Mouse (Mus musculus): ENCODE data around the gene Gm3839.
"Not testable (repeated sequence)": the region's sequence is repeated elsewhere in the genome, so short reads cannot be mapped to it uniquely, and the experiment has no call there.

Gene Gm3839

GRCm38 (mm10) chr14:11356626-11357025 lies at the start of gene Gm3839:
TSS of gene Gm3839 (minus strand) at chr14:11356726.
- DNase-seq (ENCODE audit: low spot score): not testable (repeated sequence)

GRCm38 (mm10) chr14:11405661-11406060 lies 49.1 kb upstream of the Gm3839 start:
- DNase-seq (ENCODE audit: low spot score): no peak

DNA sequence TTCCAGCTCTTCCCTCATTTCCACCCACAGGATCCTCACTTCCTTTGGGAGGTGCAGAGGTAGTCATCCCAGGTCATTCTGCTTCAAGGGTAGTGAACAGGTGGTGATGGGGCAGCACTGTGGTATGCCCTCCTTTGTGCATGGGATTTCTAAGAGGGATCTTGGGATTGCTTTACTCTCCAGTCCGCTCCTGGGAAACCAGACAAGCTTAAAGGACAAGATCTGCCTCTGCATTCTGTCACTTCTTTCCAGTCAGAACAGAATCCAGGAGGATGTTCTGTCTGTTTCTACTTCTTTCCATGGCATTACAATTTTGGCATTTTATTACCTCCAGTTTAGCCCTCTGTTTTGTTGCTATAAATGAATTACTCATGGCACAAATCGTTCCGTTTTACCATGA lies 21.3 kb upstream of the Gm3839 start:
- DNase-seq (ENCODE audit: low spot score): no peak

DNA sequence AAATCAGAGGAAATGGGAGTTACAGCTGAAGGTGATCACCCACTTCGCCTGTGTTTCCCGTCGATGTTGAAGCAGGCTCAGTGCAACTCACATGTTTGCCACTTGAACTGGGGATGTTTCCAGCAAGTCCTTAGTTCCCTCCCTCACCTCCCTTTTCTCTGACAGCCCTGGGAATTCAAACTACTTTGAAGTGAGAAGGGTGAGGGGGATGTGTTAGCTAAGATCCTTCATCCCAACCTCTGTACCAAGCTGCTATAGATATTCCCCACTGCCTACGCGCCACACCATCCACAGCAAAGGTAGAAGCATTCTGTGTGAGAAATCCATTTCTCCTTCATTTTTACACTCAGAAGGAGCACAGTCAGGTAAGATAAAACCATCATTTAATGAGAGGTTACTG lies 18.7 kb upstream of the Gm3839 start:
- no peak for DNase-seq (ENCODE audit: low spot score)

GRCm38 (mm10) chr14:11346086-11346485 lies 10.4 kb downstream of the Gm3839 start:
- DNase-seq (ENCODE audit: low spot score): no peak

- DNase-seq (ENCODE audit: low spot score): no peak
These were observed 26.5 kb downstream of the Gm3839 start for GRCm38 (mm10) chr14:11329993-11330392.

GRCm38 (mm10) chr14:11307079-11307478 lies 49.4 kb downstream of the Gm3839 start:
- no peak for DNase-seq (ENCODE audit: low spot score)

GRCm38 (mm10) chr14:11287956-11288355 lies 68.6 kb downstream of the Gm3839 start:
- not testable (repeated sequence) for DNase-seq (ENCODE audit: low spot score)

DNA sequence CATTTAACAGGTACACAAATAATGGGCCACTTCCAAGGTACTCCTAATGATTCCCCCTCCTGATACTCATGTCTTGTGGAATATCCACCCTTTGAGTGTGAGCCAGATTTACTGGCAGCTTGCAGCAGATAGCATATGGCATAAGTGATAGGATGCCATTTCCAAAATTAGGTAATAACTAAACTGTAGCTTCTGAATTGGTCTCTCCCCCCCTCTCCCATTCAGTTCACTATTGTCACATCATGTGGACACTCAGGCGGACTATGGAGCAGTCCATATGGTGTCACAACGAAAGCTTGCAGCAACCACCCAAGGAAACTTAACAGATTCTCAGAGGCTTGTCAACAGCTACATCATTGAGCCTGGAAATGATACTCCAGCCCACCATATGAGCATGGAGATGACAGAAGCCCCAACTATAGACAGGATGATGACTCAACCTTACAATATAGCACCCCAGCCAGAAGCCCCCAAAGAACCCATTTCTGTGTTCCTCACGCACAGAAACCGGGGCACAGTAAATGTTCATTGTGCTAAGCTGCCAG lies 99.3 kb downstream of the Gm3839 start:
- DNase-seq (ENCODE audit: low spot score): no peak

DNA sequence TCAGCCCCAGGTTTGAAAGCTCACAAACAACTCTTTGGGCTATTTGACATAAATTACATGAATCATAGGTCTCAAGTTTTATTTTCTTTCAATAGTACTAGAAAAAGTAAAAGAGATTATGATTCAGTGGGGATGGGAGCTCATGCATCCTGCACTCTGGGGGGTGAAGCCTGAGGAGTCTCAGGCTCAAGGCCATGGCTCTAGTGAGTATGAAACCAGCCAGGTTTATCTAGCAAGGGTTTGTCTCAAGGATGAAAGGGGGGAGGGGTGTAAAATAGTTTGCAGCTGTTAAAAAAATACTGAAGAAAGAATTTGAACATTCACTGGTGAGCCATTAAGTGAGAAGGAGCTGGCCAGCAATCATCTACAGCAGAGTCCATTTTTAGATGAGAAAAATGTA lies 108.5 kb downstream of the Gm3839 start:
- no peak for DNase-seq (ENCODE audit: low spot score)

DNA sequence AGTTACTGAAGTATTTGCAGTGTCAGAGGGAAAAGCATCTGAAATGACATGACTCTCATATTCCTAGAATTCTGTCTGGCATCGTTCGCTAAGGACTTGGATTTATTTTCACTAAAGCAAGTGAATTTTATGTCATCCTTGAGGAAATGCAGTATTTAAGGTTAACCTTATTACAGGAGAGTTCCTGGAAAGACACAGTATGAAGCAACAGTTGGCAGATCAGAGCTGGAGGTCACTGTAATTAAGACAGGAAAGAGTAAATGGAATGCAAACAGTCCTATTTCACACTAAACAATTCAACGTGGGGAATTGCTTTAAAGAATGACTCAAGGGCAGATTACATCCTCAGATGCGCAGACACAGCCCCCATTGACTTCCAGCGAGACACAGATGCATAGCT lies 112.0 kb downstream of the Gm3839 start:
- DNase-seq (ENCODE audit: low spot score): no peak

- DNase-seq (ENCODE audit: low spot score): no peak
These were observed 124.4 kb downstream of the Gm3839 start for GRCm38 (mm10) chr14:11232086-11232485.
